Mouse (Mus musculus): ENCODE data around the gene Arpc2.

- TF ChIP-seq USF1 (IDR thresholded peaks at IDR 0.05; ENCODE audit: low read depth, low read length) = no peak
- no peak for TF ChIP-seq E2F4 (IDR thresholded peaks at IDR 0.05; ENCODE audit: borderline replicate concordance, low read depth, low read length)
- TF ChIP-seq CTCF (IDR thresholded peaks at IDR 0.05 in 2 of 3, conservative IDR thresholded peaks at IDR 0.05 in 1 of 3; ENCODE audit: control insufficient read depth in 1 of 3, insufficient read depth in 1 of 3, low read depth in 2 of 3, low read length in 3 of 3, poor library complexity in 1 of 3, severe bottlenecking in 1 of 3) = no peak
- no peak for TF ChIP-seq USF2 (IDR thresholded peaks at IDR 0.05; ENCODE audit: borderline replicate concordance in 1 of 2, insufficient read depth in 1 of 2, low read depth in 1 of 2, low read length in 2 of 2)
- no peak for TF ChIP-seq POLR2A (IDR thresholded peaks at IDR 0.05; ENCODE audit: control insufficient read depth in 1 of 2, insufficient read depth in 1 of 2, low read depth in 1 of 2, low read length in 2 of 2, poor library complexity in 1 of 2)
- TF ChIP-seq GABPA (IDR thresholded peaks at IDR 0.05; ENCODE audit: low read depth, low read length) = no peak
- TF ChIP-seq ZKSCAN1 (IDR thresholded peaks at IDR 0.05; ENCODE audit: low read depth, low read length) = no peak
- no peak for TF ChIP-seq POLR2AphosphoS2 (IDR thresholded peaks at IDR 0.05; ENCODE audit: low read length)
These were observed 72.4 kb downstream of the Arpc2 start for GRCm38 (mm10) chr1:74308001-74308964.

All from MEL (cell line).